Mouse (Mus musculus) embryonic facial prominence, embryonic 15.5 days (tissue): ENCODE results near the gene Antxr1. TPM values are rescaled to one million over a fixed set of nuclear protein-coding genes. Genes with fewer than 3 reads are reported as not detected.

Source experiments
- ATAC-seq: fragments of 200-750 bp; cut with Nextera tagmentation; 2 replicates; pipeline ENCODE4 v1.8.0; 2017; ENCODE audit warnings: low read depth, moderate TSS enrichment; ENCODE audit not compliant: insufficient number of reproducible peaks, low FRiP score, low TSS enrichment
- H3K27ac ChIP-seq: fragments of 300-500 bp; sonication (generic); replicated peaks from 2 replicates; pipeline ENCODE4 v1.5.1; 2015; ENCODE audit warnings: mild to moderate bottlenecking, inconsistent platforms
- H3K27me3 ChIP-seq: fragments of 300-500 bp; sonication (generic); 2 replicates; pipeline ENCODE4 v1.6.1; 2015; ENCODE audit warnings: inconsistent platforms
- H3K36me3 ChIP-seq: fragments of 300-500 bp; sonication (generic); 2 replicates; pipeline ENCODE4 v1.6.1; 2015; ENCODE audit warnings: mild to moderate bottlenecking, inconsistent platforms
- H3K4me1 ChIP-seq: fragments of 300-500 bp; sonication (generic); 2 replicates; pipeline ENCODE4 v1.6.1; 2015; ENCODE audit warnings: inconsistent platforms
- H3K4me2 ChIP-seq: fragments of 300-500 bp; sonication (generic); replicated peaks from 2 replicates; pipeline ENCODE4 v1.6.1; 2015; ENCODE audit warnings: mild to moderate bottlenecking, inconsistent platforms
- H3K4me3 ChIP-seq: fragments of 300-500 bp; sonication (generic); replicated peaks from 2 replicates; pipeline ENCODE4 v1.5.1; 2015; ENCODE audit warnings: mild to moderate bottlenecking, inconsistent platforms
- H3K9ac ChIP-seq: fragments of 300-500 bp; sonication (generic); 2 replicates; pipeline ENCODE4 v1.6.1; 2015; ENCODE audit warnings: inconsistent platforms
- H3K9me3 ChIP-seq: fragments of 300-500 bp; sonication (generic); replicated peaks from 2 replicates; pipeline ENCODE4 v1.6.1; 2016; ENCODE audit warnings: inconsistent platforms
- WGBS: fragments of 180-500 bp; shearing (Covaris S2); methylation state at CpG from one replicate; pipeline ENCODE4 v1.1.7; 2015; 5-methylcytosine and 5-hydroxymethylcytosine counted together
- polyA plus RNA-seq: library from polyadenylated mRNA; unstranded; fragments of >200 nt; fragmentation: Nextera tagmentation; extraction: Ambion mirVana; gene quantifications from 2 replicates; pipeline ENCODE4 v1.2.1, GENCODE M21; 2015

The Antxr1 gene
- polyA plus RNA-seq, 1 experiment from 2014 or later: 20.3 TPM

GRCm38 (mm10) chr6:87216114-87216591 lies 119.5 kb downstream of the Antxr1 start:
- ATAC-seq: 0 out of 2 replicates have a peak, but pooled peaks have one; percentile 44
- H3K4me1 ChIP-seq: no peaks in the 10 kb centered on the region
- 70% methylated on average over 2 of the region's 2 CpGs for WGBS
- no peak overlapping the region for H3K4me3 ChIP-seq
- no peak overlapping the region for H3K27ac ChIP-seq
- H3K9me3 ChIP-seq: peaks cover 4% of the 10 kb centered on the region; the same call in 1 of the 2 replicates
- H3K9ac ChIP-seq: no peak overlapping the region
- H3K4me2 ChIP-seq: no peak overlapping the region
- no peaks in the 10 kb centered on the region for H3K27me3 ChIP-seq
- H3K36me3 ChIP-seq: peaks cover 42% of the 10 kb centered on the region

GRCm38 (mm10) chr6:87213262-87213661 lies 122.4 kb downstream of the Antxr1 start:
- ATAC-seq: no peak
- Histone ChIP-seq H3K36me3 (peaks cover 58% of the 10 kb centered on the region), H3K4me1 (no peaks in the 10 kb centered on the region), H3K27me3 (no peaks in the 10 kb centered on the region), H3K4me3 (no peak overlapping the region), H3K27ac (no peak overlapping the region), H3K9ac (no peak overlapping the region), H3K4me2 (no peak overlapping the region), H3K9me3 (peaks cover 4% of the 10 kb centered on the region; the same call in 1 of the 2 replicates)
- WGBS: 79% methylated on average over 7 of the region's 7 CpGs

DNA sequence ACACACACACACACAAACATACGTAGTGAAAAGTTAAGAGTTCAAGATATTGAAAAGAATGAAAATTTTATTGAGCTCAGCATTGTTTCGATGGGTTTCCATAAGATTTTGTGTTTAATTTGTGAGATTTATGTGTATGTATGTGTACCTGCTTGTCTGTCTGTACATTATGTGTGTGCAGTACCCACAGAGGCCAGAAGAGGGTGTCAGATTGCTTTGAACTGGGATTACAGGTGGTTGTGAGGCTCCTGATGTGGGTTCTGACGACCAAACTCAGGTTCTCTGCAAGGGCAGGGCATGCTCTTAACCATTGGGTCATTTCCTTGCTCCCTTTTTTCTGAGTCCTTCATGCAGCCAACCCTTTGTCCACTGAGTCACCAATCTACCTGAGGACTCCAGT lies 124.1 kb downstream of the Antxr1 start:
- Histone ChIP-seq H3K4me2 (no peak overlapping the region), H3K9me3 (peaks cover 4% of the 10 kb centered on the region; the same call in 1 of the 2 replicates), H3K27ac (no peak overlapping the region), H3K4me3 (no peak overlapping the region), H3K4me1 (0 out of 2 replicates have a peak, but pooled peaks cover 3% of the 10 kb centered on the region), H3K27me3 (no peaks in the 10 kb centered on the region), H3K9ac (no peak overlapping the region), H3K36me3 (peaks cover 53% of the 10 kb centered on the region)
- 93% methylated on average over 3 of the region's 3 CpGs for WGBS
- ATAC-seq: no peak

GRCm38 (mm10) chr6:87207373-87207982 lies 128.1 kb downstream of the Antxr1 start:
- H3K9ac ChIP-seq: no peak overlapping the region
- H3K36me3 ChIP-seq: peaks cover 27% of the 10 kb centered on the region
- no peak overlapping the region for H3K27ac ChIP-seq
- H3K4me2 ChIP-seq: no peak overlapping the region
- WGBS: 68% methylated on average over 13 of the region's 13 CpGs
- no peak for ATAC-seq
- H3K4me3 ChIP-seq: no peak overlapping the region
- no peaks in the 10 kb centered on the region for H3K27me3 ChIP-seq
- peaks cover 4% of the 10 kb centered on the region; the same call in 1 of the 2 replicates for H3K9me3 ChIP-seq
- peaks cover 39% of the 10 kb centered on the region for H3K4me1 ChIP-seq

GRCm38 (mm10) chr6:87206790-87207189 lies 128.8 kb downstream of the Antxr1 start:
- no peak overlapping the region for H3K4me2 ChIP-seq
- no peak overlapping the region for H3K4me3 ChIP-seq
- no peak overlapping the region for H3K9ac ChIP-seq
- H3K9me3 ChIP-seq: peaks cover 3% of the 10 kb centered on the region; the same call in 1 of the 2 replicates
- 88% methylated on average over 4 of the region's 4 CpGs for WGBS
- H3K27ac ChIP-seq: no peak overlapping the region
- H3K36me3 ChIP-seq: peaks cover 21% of the 10 kb centered on the region
- H3K27me3 ChIP-seq: no peaks in the 10 kb centered on the region
- ATAC-seq: no peak
- H3K4me1 ChIP-seq: peaks cover 46% of the 10 kb centered on the region

GRCm38 (mm10) chr6:87203467-87203866 lies 132.2 kb downstream of the Antxr1 start:
- Histone ChIP-seq H3K9me3 (no peaks in the 10 kb centered on the region), H3K4me1 (peaks cover 50% of the 10 kb centered on the region), H3K4me2 (no peak overlapping the region), H3K9ac (no peak overlapping the region), H3K27ac (peak overlapping the region; percentile 87), H3K4me3 (no peak overlapping the region), H3K27me3 (no peaks in the 10 kb centered on the region), H3K36me3 (no peaks in the 10 kb centered on the region)
- WGBS: 34% methylated on average over 4 of the region's 4 CpGs
- ATAC-seq: peak; percentile 84

GRCm38 (mm10) chr6:87203065-87203464 lies 132.6 kb downstream of the Antxr1 start:
- no peak overlapping the region for H3K4me2 ChIP-seq
- H3K36me3 ChIP-seq: no peaks in the 10 kb centered on the region
- H3K9me3 ChIP-seq: no peaks in the 10 kb centered on the region
- peaks cover 50% of the 10 kb centered on the region for H3K4me1 ChIP-seq
- H3K9ac ChIP-seq: no peak overlapping the region
- no peak overlapping the region for H3K4me3 ChIP-seq
- WGBS: 14% methylated on average over 2 of the region's 2 CpGs
- peak overlapping the region; percentile 87 for H3K27ac ChIP-seq
- H3K27me3 ChIP-seq: no peaks in the 10 kb centered on the region
- ATAC-seq: 0 out of 2 replicates have a peak, but pooled peaks have one; percentile 66

- Histone ChIP-seq H3K4me2 (no peak overlapping the region), H3K27ac (peak overlapping the region; percentile 87)
- 41% methylated on average over 13 of the region's 13 CpGs for WGBS
Observed at GRCm38 (mm10) chr6:87202048-87202605, 133.5 kb downstream of the Antxr1 start.

DNA sequence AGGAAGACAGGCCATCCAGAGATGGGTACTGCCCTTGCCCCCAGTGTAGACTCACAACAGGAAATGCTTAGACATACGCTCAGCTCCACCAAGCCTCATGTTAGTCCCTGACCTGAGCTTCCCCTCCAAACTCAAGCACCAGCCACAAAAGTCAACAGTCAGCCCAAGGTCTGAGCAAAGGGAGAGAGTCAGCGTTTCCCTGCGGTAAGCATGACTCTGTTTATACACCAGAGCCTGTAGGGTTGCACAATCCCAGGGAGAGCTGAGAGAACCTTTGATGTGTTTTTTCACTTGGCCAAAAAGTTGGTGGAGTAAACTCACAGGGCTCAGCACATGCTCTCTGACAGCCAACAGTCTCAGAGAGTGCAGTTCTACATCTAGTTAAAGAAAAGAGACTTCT lies 145.9 kb downstream of the Antxr1 start:
- 49% methylated on average over 3 of the region's 3 CpGs for WGBS
- Histone ChIP-seq H3K36me3 (peaks cover 49% of the 10 kb centered on the region), H3K9ac (no peak overlapping the region), H3K27ac (peak overlapping the region; percentile 24), H3K4me3 (no peak overlapping the region), H3K27me3 (no peaks in the 10 kb centered on the region), H3K9me3 (no peaks in the 10 kb centered on the region), H3K4me1 (peaks cover 70% of the 10 kb centered on the region), H3K4me2 (no peak overlapping the region)
- ATAC-seq: no peak

More at GRCm38 (mm10) chr6:87202048-87202605, 133.5 kb downstream of the Antxr1 start:
- Histone ChIP-seq H3K4me3 (no peak overlapping the region), H3K36me3 (no peaks in the 10 kb centered on the region), H3K27me3 (no peaks in the 10 kb centered on the region), H3K9ac (no peak overlapping the region), H3K9me3 (no peaks in the 10 kb centered on the region), H3K4me1 (peaks cover 47% of the 10 kb centered on the region)
- ATAC-seq: peak; percentile 79

- peak; percentile 71 for ATAC-seq
- Histone ChIP-seq H3K27ac (peak overlapping the region; percentile 81), H3K4me2 (no peak overlapping the region), H3K9me3 (no peaks in the 10 kb centered on the region), H3K36me3 (peaks cover 37% of the 10 kb centered on the region), H3K4me1 (peaks cover 89% of the 10 kb centered on the region), H3K4me3 (no peak overlapping the region), H3K27me3 (no peaks in the 10 kb centered on the region), H3K9ac (no peak overlapping the region)
- WGBS: 12% methylated on average over 12 of the region's 12 CpGs
Observed at GRCm38 (mm10) chr6:87186988-87187387, 148.6 kb downstream of the Antxr1 start.

GRCm38 (mm10) chr6:87184418-87184817 lies 151.2 kb downstream of the Antxr1 start:
- Histone ChIP-seq H3K27me3 (no peaks in the 10 kb centered on the region), H3K9me3 (no peaks in the 10 kb centered on the region), H3K9ac (no peak overlapping the region), H3K36me3 (peaks cover 39% of the 10 kb centered on the region), H3K4me2 (no peak overlapping the region), H3K4me3 (no peak overlapping the region), H3K4me1 (peaks cover 65% of the 10 kb centered on the region), H3K27ac (peak overlapping the region; percentile 84)
- 83% methylated on average over 3 of the region's 3 CpGs for WGBS
- no peak for ATAC-seq
